Mouse (Mus musculus): ENCODE results near the gene Ubp1. TPM values are rescaled to one million over a fixed set of nuclear protein-coding genes. Genes with fewer than 3 reads are reported as not detected.

Ubp1 gene
- polyA plus RNA-seq, 1 experiment from 2014 or later: 18.1 TPM

- WGBS: 69% methylated on average over 11 of the region's 11 CpGs
- no peak overlapping the region for H3K4me3 ChIP-seq
- no peaks in the 10 kb centered on the region for H3K9me3 ChIP-seq (replicated peaks)
- H3K9ac ChIP-seq: no peak overlapping the region
- no peak for ATAC-seq (replicated peaks; ENCODE audit: insufficient number of reproducible peaks, insufficient read depth, low FRiP score, low read depth)
- peaks cover 22% of the 10 kb centered on the region for H3K4me1 ChIP-seq (replicated peaks)
- H3K27me3 ChIP-seq: no peaks in the 10 kb centered on the region
- peaks cover 6% of the 10 kb centered on the region; the same call in 1 of the 2 replicates for H3K36me3 ChIP-seq
- H3K27ac ChIP-seq: no peak overlapping the region
- H3K4me2 ChIP-seq: no peak overlapping the region
These were observed 52.3 kb downstream of the Ubp1 start for GRCm38 (mm10) chr9:113982883-113983670.

GRCm38 (mm10) chr9:113984946-113985620 is 54.3 kb downstream of the Ubp1 start:
- H3K27ac ChIP-seq: no peak overlapping the region
- H3K4me1 ChIP-seq (replicated peaks): peaks cover 22% of the 10 kb centered on the region
- no peaks in the 10 kb centered on the region for H3K36me3 ChIP-seq
- no peak overlapping the region for H3K9ac ChIP-seq
- H3K9me3 ChIP-seq (replicated peaks): no peaks in the 10 kb centered on the region
- no peak for ATAC-seq (replicated peaks; ENCODE audit: insufficient number of reproducible peaks, insufficient read depth, low FRiP score, low read depth)
- no peaks in the 10 kb centered on the region for H3K27me3 ChIP-seq
- WGBS: 77% methylated on average over 13 of the region's 13 CpGs
- H3K4me2 ChIP-seq: no peak overlapping the region
- H3K4me3 ChIP-seq: no peak overlapping the region

GRCm38 (mm10) chr9:113990547-113991248 is 60.0 kb downstream of the Ubp1 start:
- Histone ChIP-seq H3K9me3 (replicated peaks) (no peaks in the 10 kb centered on the region), H3K27ac (no peak overlapping the region), H3K4me2 (peak overlapping the region; percentile 52), H3K27me3 (no peaks in the 10 kb centered on the region), H3K36me3 (no peaks in the 10 kb centered on the region), H3K9ac (no peak overlapping the region), H3K4me1 (replicated peaks) (no peaks in the 10 kb centered on the region), H3K4me3 (peak overlapping the region; percentile 33)
- ATAC-seq (replicated peaks; ENCODE audit: insufficient number of reproducible peaks, insufficient read depth, low FRiP score, low read depth): peak; percentile 74
- WGBS: 23% methylated on average over 18 of the region's 18 CpGs

- Histone ChIP-seq H3K9me3 (replicated peaks) (no peaks in the 10 kb centered on the region), H3K4me1 (replicated peaks) (no peaks in the 10 kb centered on the region), H3K36me3 (no peaks in the 10 kb centered on the region), H3K27me3 (no peaks in the 10 kb centered on the region), H3K27ac (no peak overlapping the region), H3K4me2 (no peak overlapping the region), H3K9ac (no peak overlapping the region), H3K4me3 (no peak overlapping the region)
- ATAC-seq (replicated peaks; ENCODE audit: insufficient number of reproducible peaks, insufficient read depth, low FRiP score, low read depth): no peak
- 86% methylated on average over 7 of the region's 7 CpGs for WGBS
These were observed 62.1 kb downstream of the Ubp1 start for GRCm38 (mm10) chr9:113992810-113993209.

GRCm38 (mm10) chr9:113998311-113998710 is 67.6 kb downstream of the Ubp1 start:
- no peak for ATAC-seq (replicated peaks; ENCODE audit: insufficient number of reproducible peaks, insufficient read depth, low FRiP score, low read depth)
- WGBS: 56% methylated on average over 2 of the region's 2 CpGs
- H3K36me3 ChIP-seq: no peaks in the 10 kb centered on the region
- no peak overlapping the region for H3K9ac ChIP-seq
- no peaks in the 10 kb centered on the region for H3K9me3 ChIP-seq (replicated peaks)
- no peak overlapping the region for H3K4me3 ChIP-seq
- H3K4me1 ChIP-seq (replicated peaks): no peaks in the 10 kb centered on the region
- no peak overlapping the region for H3K27ac ChIP-seq
- no peak overlapping the region for H3K4me2 ChIP-seq
- no peaks in the 10 kb centered on the region for H3K27me3 ChIP-seq

GRCm38 (mm10) chr9:114006801-114007200 is 76.1 kb downstream of the Ubp1 start:
- ATAC-seq (replicated peaks; ENCODE audit: insufficient number of reproducible peaks, insufficient read depth, low FRiP score, low read depth): no peak
- no peaks in the 10 kb centered on the region for H3K27me3 ChIP-seq
- WGBS: 66% methylated on average over 9 of the region's 9 CpGs

GRCm38 (mm10) chr9:114007850-114008350 is 77.2 kb downstream of the Ubp1 start:
- no peaks in the 10 kb centered on the region for H3K36me3 ChIP-seq
- no peak overlapping the region for H3K9ac ChIP-seq
- WGBS: 91% methylated on average over 9 of the region's 9 CpGs
- no peak overlapping the region for H3K4me2 ChIP-seq
- no peak for ATAC-seq (replicated peaks; ENCODE audit: insufficient number of reproducible peaks, insufficient read depth, low FRiP score, low read depth)
- H3K4me3 ChIP-seq: no peak overlapping the region
- H3K4me1 ChIP-seq (replicated peaks): no peaks in the 10 kb centered on the region
- no peak overlapping the region for H3K27ac ChIP-seq
- no peaks in the 10 kb centered on the region for H3K9me3 ChIP-seq (replicated peaks)
- no peaks in the 10 kb centered on the region for H3K27me3 ChIP-seq

More at GRCm38 (mm10) chr9:114006801-114007200, 76.1 kb downstream of the Ubp1 start:
- Histone ChIP-seq H3K4me2 (no peak overlapping the region), H3K36me3 (no peaks in the 10 kb centered on the region), H3K27ac (no peak overlapping the region), H3K4me1 (replicated peaks) (no peaks in the 10 kb centered on the region), H3K9ac (no peak overlapping the region), H3K9me3 (replicated peaks) (no peaks in the 10 kb centered on the region), H3K4me3 (no peak overlapping the region)

- no peak overlapping the region for H3K9ac ChIP-seq
- ATAC-seq (replicated peaks; ENCODE audit: insufficient number of reproducible peaks, insufficient read depth, low FRiP score, low read depth): no peak
- H3K4me2 ChIP-seq: no peak overlapping the region
- WGBS: 49% methylated on average over 5 of the region's 5 CpGs
- no peaks in the 10 kb centered on the region for H3K36me3 ChIP-seq
- no peaks in the 10 kb centered on the region for H3K9me3 ChIP-seq (replicated peaks)
- no peak overlapping the region for H3K4me3 ChIP-seq
- H3K27ac ChIP-seq: no peak overlapping the region
- no peaks in the 10 kb centered on the region for H3K4me1 ChIP-seq (replicated peaks)
- H3K27me3 ChIP-seq: no peaks in the 10 kb centered on the region
These were observed 78.8 kb downstream of the Ubp1 start for GRCm38 (mm10) chr9:114009526-114009925.

- H3K4me3 ChIP-seq: no peak overlapping the region
- WGBS: 62% methylated on average over 18 of the region's 18 CpGs
- no peak overlapping the region for H3K4me2 ChIP-seq
- H3K27me3 ChIP-seq: no peaks in the 10 kb centered on the region
- H3K4me1 ChIP-seq (replicated peaks): no peaks in the 10 kb centered on the region
- no peak overlapping the region for H3K27ac ChIP-seq
- H3K9me3 ChIP-seq (replicated peaks): no peaks in the 10 kb centered on the region
- H3K9ac ChIP-seq: no peak overlapping the region
- no peak for ATAC-seq (replicated peaks; ENCODE audit: insufficient number of reproducible peaks, insufficient read depth, low FRiP score, low read depth)
- no peaks in the 10 kb centered on the region for H3K36me3 ChIP-seq
These were observed 80.5 kb downstream of the Ubp1 start for GRCm38 (mm10) chr9:114011203-114011602.

GRCm38 (mm10) chr9:114014034-114014433 is 83.3 kb downstream of the Ubp1 start:
- H3K4me1 ChIP-seq (replicated peaks): no peaks in the 10 kb centered on the region
- H3K27ac ChIP-seq: no peak overlapping the region
- H3K4me3 ChIP-seq: no peak overlapping the region
- WGBS: 55% methylated on average over 1 of the region's 1 CpGs
- H3K9ac ChIP-seq: no peak overlapping the region
- no peak overlapping the region for H3K4me2 ChIP-seq
- H3K9me3 ChIP-seq (replicated peaks): no peaks in the 10 kb centered on the region
- no peak for ATAC-seq (replicated peaks; ENCODE audit: insufficient number of reproducible peaks, insufficient read depth, low FRiP score, low read depth)
- no peaks in the 10 kb centered on the region for H3K36me3 ChIP-seq
- no peaks in the 10 kb centered on the region for H3K27me3 ChIP-seq

- 86% methylated on average over 4 of the region's 4 CpGs for WGBS
- no peak overlapping the region for H3K9ac ChIP-seq
These were observed 85.0 kb downstream of the Ubp1 start for GRCm38 (mm10) chr9:114015724-114016123.

More at GRCm38 (mm10) chr9:114015724-114016123, 85.0 kb downstream of the Ubp1 start:
- H3K4me1 ChIP-seq (replicated peaks): no peaks in the 10 kb centered on the region
- H3K27me3 ChIP-seq: no peaks in the 10 kb centered on the region
- H3K4me3 ChIP-seq: no peak overlapping the region
- no peak overlapping the region for H3K4me2 ChIP-seq
- no peak overlapping the region for H3K27ac ChIP-seq
- no peaks in the 10 kb centered on the region for H3K36me3 ChIP-seq
- no peaks in the 10 kb centered on the region for H3K9me3 ChIP-seq (replicated peaks)
- no peak for ATAC-seq (replicated peaks; ENCODE audit: insufficient number of reproducible peaks, insufficient read depth, low FRiP score, low read depth)

All from heart, embryonic 15.5 days (tissue).